Mouse (Mus musculus): Measurements from ENCODE around the gene Xntrpc. TPM values are rescaled to one million over a fixed set of nuclear protein-coding genes. Genes with fewer than 3 reads are reported as not detected.
"Not testable (repeated sequence)": the region's sequence is repeated elsewhere in the genome, so short reads cannot be mapped to it uniquely, and the experiment has no call there.

Gene Xntrpc
- 0.75 and 1.0 TPM in 2 replicates for polyA plus RNA-seq (2015; fragmentation: Nextera tagmentation; extraction: Ambion mirVana)

GRCm38 (mm10) chr7:102065046-102065891 lies at the start of gene Xntrpc, which contains the start of the genes Rnf121 and Xndc1:
Xntrpc (plus strand) TSS chr7:102065713.
Rnf121 (minus strand) TSS chr7:102065469.
Xndc1 (plus strand) TSS chr7:102065511.
- Histone ChIP-seq H3K4me3 (replicated peaks) (peak within 1 kb of the TSS; percentile 65), H3K4me1 (replicated peaks) (peaks cover 12% of the 10 kb centered on the region; the same call in 1 of the 2 replicates), H3K9ac (peak within 1 kb of the TSS; percentile 64), H3K27me3 (replicated peaks) (no peaks in the 10 kb centered on the region), H3K36me3 (no peaks in the 10 kb centered on the region), H3K4me2 (replicated peaks) (peak within 1 kb of the TSS; percentile 67), H3K9me3 (no peaks in the 10 kb centered on the region), H3K27ac (peak within 1 kb of the TSS; percentile 72)
- WGBS = under 1% methylated on average over 56 of the region's 56 CpGs
- peak; percentile 98 for ATAC-seq

GRCm38 (mm10) chr7:102016936-102017335 lies 48.6 kb upstream of the Xntrpc start:
- no peaks in the 10 kb centered on the region for H3K9me3 ChIP-seq
- no peaks in the 10 kb centered on the region for H3K4me1 ChIP-seq (replicated peaks)
- peaks cover 54% of the 10 kb centered on the region for H3K36me3 ChIP-seq
- no peak overlapping the region for H3K9ac ChIP-seq
- no peak overlapping the region for H3K27ac ChIP-seq
- no peak for ATAC-seq
- H3K4me2 ChIP-seq (replicated peaks) = no peak overlapping the region
- H3K4me3 ChIP-seq (replicated peaks) = no peak overlapping the region
- 81% methylated on average over 4 of the region's 4 CpGs for WGBS
- no peaks in the 10 kb centered on the region for H3K27me3 ChIP-seq (replicated peaks)

- Histone ChIP-seq H3K9ac (no peak overlapping the region), H3K27me3 (replicated peaks) (no peaks in the 10 kb centered on the region), H3K36me3 (peaks cover 53% of the 10 kb centered on the region), H3K27ac (no peak overlapping the region), H3K4me1 (replicated peaks) (no peaks in the 10 kb centered on the region), H3K9me3 (no peaks in the 10 kb centered on the region), H3K4me3 (replicated peaks) (no peak overlapping the region), H3K4me2 (replicated peaks) (no peak overlapping the region)
- ATAC-seq = no peak
- WGBS = 74% methylated on average over 5 of the region's 5 CpGs
Observed at GRCm38 (mm10) chr7:102017452-102017851, 48.1 kb upstream of the Xntrpc start.

GRCm38 (mm10) chr7:102018034-102018433 lies 47.5 kb upstream of the Xntrpc start:
- H3K9ac ChIP-seq = no peak overlapping the region
- no peaks in the 10 kb centered on the region for H3K4me1 ChIP-seq (replicated peaks)
- H3K27me3 ChIP-seq (replicated peaks) = no peaks in the 10 kb centered on the region
- no peak overlapping the region for H3K27ac ChIP-seq
- H3K9me3 ChIP-seq = no peaks in the 10 kb centered on the region
- no peak for ATAC-seq
- no peak overlapping the region for H3K4me2 ChIP-seq (replicated peaks)
- peaks cover 53% of the 10 kb centered on the region for H3K36me3 ChIP-seq
- WGBS = 75% methylated on average over 7 of the region's 7 CpGs
- H3K4me3 ChIP-seq (replicated peaks) = no peak overlapping the region

- Histone ChIP-seq H3K27me3 (replicated peaks) (no peaks in the 10 kb centered on the region), H3K9me3 (no peaks in the 10 kb centered on the region), H3K9ac (no peak within 1 kb of the TSS), H3K4me3 (replicated peaks) (no peak within 1 kb of the TSS), H3K36me3 (peaks cover 53% of the 10 kb centered on the region), H3K4me2 (replicated peaks) (no peak within 1 kb of the TSS), H3K4me1 (replicated peaks) (no peaks in the 10 kb centered on the region), H3K27ac (no peak within 1 kb of the TSS)
- WGBS = 81% methylated on average over 3 of the region's 3 CpGs
- no peak for ATAC-seq
Observed at GRCm38 (mm10) chr7:102018590-102018989, 46.9 kb upstream of the Xntrpc start, which contains the start of gene Il18bp. Il18bp (minus strand) TSS chr7:102018690.

- Histone ChIP-seq H3K9ac (no peak overlapping the region), H3K36me3 (peaks cover 50% of the 10 kb centered on the region), H3K4me2 (replicated peaks) (no peak overlapping the region), H3K4me1 (replicated peaks) (no peaks in the 10 kb centered on the region), H3K4me3 (replicated peaks) (no peak overlapping the region), H3K27me3 (replicated peaks) (no peaks in the 10 kb centered on the region), H3K9me3 (no peaks in the 10 kb centered on the region), H3K27ac (no peak overlapping the region)
- ATAC-seq = no peak
- WGBS = 57% methylated on average over 3 of the region's 3 CpGs
Observed at GRCm38 (mm10) chr7:102019362-102019761, 46.2 kb upstream of the Xntrpc start.

- not testable (repeated sequence) for H3K9me3 ChIP-seq; H3K4me3 ChIP-seq (replicated peaks); ATAC-seq; H3K4me1 ChIP-seq (replicated peaks); H3K9ac ChIP-seq; H3K4me2 ChIP-seq (replicated peaks); H3K27me3 ChIP-seq (replicated peaks); H3K27ac ChIP-seq
- peaks cover 36% of the 10 kb centered on the region for H3K36me3 ChIP-seq
- WGBS = 88% methylated on average over 2 of the region's 2 CpGs
Observed at GRCm38 (mm10) chr7:102020934-102021333, 44.6 kb upstream of the Xntrpc start.

GRCm38 (mm10) chr7:102023821-102024220 lies 41.7 kb upstream of the Xntrpc start:
- WGBS = 96% methylated on average over 9 of the region's 9 CpGs

GRCm38 (mm10) chr7:102025187-102026119 lies 40.1 kb upstream of the Xntrpc start:
- H3K9me3 ChIP-seq = no peaks in the 10 kb centered on the region
- no peak for ATAC-seq

More at GRCm38 (mm10) chr7:102023821-102024220, 41.7 kb upstream of the Xntrpc start:
- no peaks in the 10 kb centered on the region for H3K4me1 ChIP-seq (replicated peaks)
- peaks cover 40% of the 10 kb centered on the region for H3K36me3 ChIP-seq
- no peak overlapping the region for H3K27ac ChIP-seq
- H3K9me3 ChIP-seq = no peaks in the 10 kb centered on the region
- no peak overlapping the region for H3K4me2 ChIP-seq (replicated peaks)
- H3K4me3 ChIP-seq (replicated peaks) = no peak overlapping the region
- H3K27me3 ChIP-seq (replicated peaks) = no peaks in the 10 kb centered on the region
- no peak for ATAC-seq
- H3K9ac ChIP-seq = no peak overlapping the region

GRCm38 (mm10) chr7:102034904-102035303 lies 30.6 kb upstream of the Xntrpc start:
- Histone ChIP-seq H3K27ac (no peak overlapping the region), H3K27me3 (replicated peaks) (no peaks in the 10 kb centered on the region), H3K4me1 (replicated peaks) (no peaks in the 10 kb centered on the region), H3K36me3 (peaks cover 25% of the 10 kb centered on the region), H3K9me3 (no peaks in the 10 kb centered on the region), H3K4me2 (replicated peaks) (no peak overlapping the region), H3K4me3 (replicated peaks) (no peak overlapping the region), H3K9ac (no peak overlapping the region)
- no peak for ATAC-seq
- WGBS = 97% methylated on average over 1 of the region's 1 CpGs

More at GRCm38 (mm10) chr7:102025187-102026119, 40.1 kb upstream of the Xntrpc start:
- H3K36me3 ChIP-seq = peaks cover 37% of the 10 kb centered on the region
- H3K27ac ChIP-seq = no peak overlapping the region
- no peaks in the 10 kb centered on the region for H3K4me1 ChIP-seq (replicated peaks)
- no peak overlapping the region for H3K4me2 ChIP-seq (replicated peaks)
- H3K27me3 ChIP-seq (replicated peaks) = no peaks in the 10 kb centered on the region
- no peak overlapping the region for H3K9ac ChIP-seq
- 79% methylated on average over 2 of the region's 2 CpGs for WGBS
- H3K4me3 ChIP-seq (replicated peaks) = no peak overlapping the region

GRCm38 (mm10) chr7:102035534-102035933 lies 30.0 kb upstream of the Xntrpc start:
- no peaks in the 10 kb centered on the region for H3K9me3 ChIP-seq
- no peak for ATAC-seq
- H3K4me3 ChIP-seq (replicated peaks) = no peak overlapping the region
- WGBS = 99% methylated on average over 2 of the region's 2 CpGs
- H3K9ac ChIP-seq = no peak overlapping the region
- no peaks in the 10 kb centered on the region for H3K4me1 ChIP-seq (replicated peaks)
- no peak overlapping the region for H3K4me2 ChIP-seq (replicated peaks)
- H3K36me3 ChIP-seq = peaks cover 27% of the 10 kb centered on the region
- H3K27ac ChIP-seq = no peak overlapping the region
- H3K27me3 ChIP-seq (replicated peaks) = no peaks in the 10 kb centered on the region

GRCm38 (mm10) chr7:102037318-102037717 lies 28.2 kb upstream of the Xntrpc start:
- H3K36me3 ChIP-seq = peaks cover 24% of the 10 kb centered on the region
- H3K4me1 ChIP-seq (replicated peaks) = no peaks in the 10 kb centered on the region
- no peak overlapping the region for H3K27ac ChIP-seq
- no peak for ATAC-seq
- H3K9ac ChIP-seq = no peak overlapping the region
- no peaks in the 10 kb centered on the region for H3K9me3 ChIP-seq
- no peak overlapping the region for H3K4me2 ChIP-seq (replicated peaks)
- H3K4me3 ChIP-seq (replicated peaks) = no peak overlapping the region
- H3K27me3 ChIP-seq (replicated peaks) = no peaks in the 10 kb centered on the region
- 94% methylated on average over 3 of the region's 3 CpGs for WGBS
